Mouse (Mus musculus): ENCODE results near the gene Pax2.

GRCm38 (mm10) chr19:44734116-44734515 lies 21.7 kb upstream of the Pax2 start:
- TF ChIP-seq POLR2A (IDR thresholded peaks at IDR 0.05; ENCODE audit: borderline replicate concordance, extremely low read depth, low read depth, low read length) (no peak), CTCF (IDR thresholded peaks at IDR 0.05; ENCODE audit: insufficient read depth, low read length) (no peak)
